Mouse (Mus musculus): ENCODE data around the gene Ggct. TPM values are rescaled to one million over a fixed set of nuclear protein-coding genes. Genes with fewer than 3 reads are reported as not detected.
"Not testable (repeated sequence)": the region's sequence is repeated elsewhere in the genome, so short reads cannot be mapped to it uniquely, and the experiment has no call there.

Gene Ggct
- polyA plus RNA-seq, 1 experiment from 2014 or later: 10.6 TPM

- H3K4me1 ChIP-seq (replicated peaks): peaks cover 15% of the 10 kb centered on the region
- H3K9me3 ChIP-seq: no peaks in the 10 kb centered on the region
- H3K27me3 ChIP-seq: peaks cover 34% of the 10 kb centered on the region
- H3K4me3 ChIP-seq (replicated peaks): no peak overlapping the region
- no peak overlapping the region for H3K9ac ChIP-seq (replicated peaks)
- no peak for ATAC-seq (ENCODE audit: insufficient number of reproducible peaks, insufficient read depth, low FRiP score, low TSS enrichment, low read depth)
- H3K4me2 ChIP-seq: no peak overlapping the region
- H3K36me3 ChIP-seq: no peaks in the 10 kb centered on the region
- 78% methylated on average over 9 of the region's 9 CpGs for WGBS
- H3K27ac ChIP-seq: no peak overlapping the region
Measured at GRCm38 (mm10) chr6:54970506-54970905, 22.2 kb downstream of the Ggct start.

GRCm38 (mm10) chr6:54969801-54970200 lies 22.9 kb downstream of the Ggct start:
- no peak overlapping the region for H3K27ac ChIP-seq
- peaks cover 15% of the 10 kb centered on the region for H3K4me1 ChIP-seq (replicated peaks)
- peaks cover 32% of the 10 kb centered on the region for H3K27me3 ChIP-seq
- 67% methylated on average over 2 of the region's 2 CpGs for WGBS
- H3K9me3 ChIP-seq: no peaks in the 10 kb centered on the region
- H3K4me3 ChIP-seq (replicated peaks): no peak overlapping the region
- no peaks in the 10 kb centered on the region for H3K36me3 ChIP-seq
- ATAC-seq (ENCODE audit: insufficient number of reproducible peaks, insufficient read depth, low FRiP score, low TSS enrichment, low read depth): no peak
- no peak overlapping the region for H3K4me2 ChIP-seq
- H3K9ac ChIP-seq (replicated peaks): no peak overlapping the region

GRCm38 (mm10) chr6:54967591-54967990 lies 25.2 kb downstream of the Ggct start:
- H3K9me3 ChIP-seq: no peaks in the 10 kb centered on the region
- no peak overlapping the region for H3K4me2 ChIP-seq
- peaks cover 12% of the 10 kb centered on the region for H3K4me1 ChIP-seq (replicated peaks)
- H3K9ac ChIP-seq (replicated peaks): no peak overlapping the region
- no peak overlapping the region for H3K4me3 ChIP-seq (replicated peaks)
- WGBS: 17% methylated on average over 10 of the region's 10 CpGs
- H3K27me3 ChIP-seq: peaks cover 15% of the 10 kb centered on the region; the same call in 1 of the 2 replicates
- no peak overlapping the region for H3K27ac ChIP-seq
- ATAC-seq (ENCODE audit: insufficient number of reproducible peaks, insufficient read depth, low FRiP score, low TSS enrichment, low read depth): no peak
- H3K36me3 ChIP-seq: no peaks in the 10 kb centered on the region

GRCm38 (mm10) chr6:54965234-54965633 lies 27.5 kb downstream of the Ggct start:
- Histone ChIP-seq H3K27ac (no peak overlapping the region), H3K4me1 (replicated peaks) (peaks cover 7% of the 10 kb centered on the region; the same call in 1 of the 2 replicates), H3K36me3 (no peaks in the 10 kb centered on the region), H3K4me2 (no peak overlapping the region), H3K4me3 (replicated peaks) (no peak overlapping the region), H3K9ac (replicated peaks) (no peak overlapping the region), H3K27me3 (peaks cover 9% of the 10 kb centered on the region; the same call in 1 of the 2 replicates), H3K9me3 (no peaks in the 10 kb centered on the region)
- no peak for ATAC-seq (ENCODE audit: insufficient number of reproducible peaks, insufficient read depth, low FRiP score, low TSS enrichment, low read depth)
- 40% methylated on average over 5 of the region's 5 CpGs for WGBS

- no peak overlapping the region for H3K4me2 ChIP-seq
- 36% methylated on average over 1 of the region's 1 CpGs for WGBS
- no peak for ATAC-seq (ENCODE audit: insufficient number of reproducible peaks, insufficient read depth, low FRiP score, low TSS enrichment, low read depth)
- H3K27ac ChIP-seq: no peak overlapping the region
- H3K9me3 ChIP-seq: no peaks in the 10 kb centered on the region
- peaks cover 9% of the 10 kb centered on the region; the same call in 1 of the 2 replicates for H3K27me3 ChIP-seq
- no peak overlapping the region for H3K9ac ChIP-seq (replicated peaks)
- H3K4me3 ChIP-seq (replicated peaks): no peak overlapping the region
- no peaks in the 10 kb centered on the region for H3K36me3 ChIP-seq
- peaks cover 7% of the 10 kb centered on the region; the same call in 1 of the 2 replicates for H3K4me1 ChIP-seq (replicated peaks)
Measured at GRCm38 (mm10) chr6:54964755-54965154, 28.0 kb downstream of the Ggct start.

- Histone ChIP-seq H3K9ac (replicated peaks) (no peak overlapping the region), H3K9me3 (no peaks in the 10 kb centered on the region), H3K27me3 (peaks cover 9% of the 10 kb centered on the region; the same call in 1 of the 2 replicates), H3K36me3 (no peaks in the 10 kb centered on the region), H3K27ac (no peak overlapping the region), H3K4me1 (replicated peaks) (peaks cover 7% of the 10 kb centered on the region; the same call in 1 of the 2 replicates), H3K4me3 (replicated peaks) (no peak overlapping the region), H3K4me2 (no peak overlapping the region)
- ATAC-seq (ENCODE audit: insufficient number of reproducible peaks, insufficient read depth, low FRiP score, low TSS enrichment, low read depth): no peak
- WGBS: 80% methylated on average over 2 of the region's 2 CpGs
Measured at GRCm38 (mm10) chr6:54963599-54963998, 29.2 kb downstream of the Ggct start.

GRCm38 (mm10) chr6:54957655-54958054 lies 35.1 kb downstream of the Ggct start:
- H3K9me3 ChIP-seq: no peaks in the 10 kb centered on the region
- H3K4me1 ChIP-seq (replicated peaks): no peaks in the 10 kb centered on the region
- no peak overlapping the region for H3K9ac ChIP-seq (replicated peaks)
- WGBS: 84% methylated on average over 8 of the region's 8 CpGs
- no peak overlapping the region for H3K4me2 ChIP-seq
- no peaks in the 10 kb centered on the region for H3K27me3 ChIP-seq
- no peak overlapping the region for H3K27ac ChIP-seq
- ATAC-seq (ENCODE audit: insufficient number of reproducible peaks, insufficient read depth, low FRiP score, low TSS enrichment, low read depth): no peak
- H3K4me3 ChIP-seq (replicated peaks): no peak overlapping the region
- H3K36me3 ChIP-seq: no peaks in the 10 kb centered on the region

- Histone ChIP-seq H3K27ac (no peak overlapping the region), H3K27me3 (no peaks in the 10 kb centered on the region), H3K9me3 (0 out of 2 replicates have a peak, but pooled peaks cover 3% of the 10 kb centered on the region), H3K9ac (replicated peaks) (no peak overlapping the region), H3K4me3 (replicated peaks) (no peak overlapping the region), H3K36me3 (no peaks in the 10 kb centered on the region), H3K4me2 (no peak overlapping the region), H3K4me1 (replicated peaks) (no peaks in the 10 kb centered on the region)
- ATAC-seq (ENCODE audit: insufficient number of reproducible peaks, insufficient read depth, low FRiP score, low TSS enrichment, low read depth): no peak
- 63% methylated on average over 1 of the region's 1 CpGs for WGBS
Measured at GRCm38 (mm10) chr6:54956425-54956824, 36.3 kb downstream of the Ggct start.

- H3K9me3 ChIP-seq: 0 out of 2 replicates have a peak, but pooled peaks cover 3% of the 10 kb centered on the region
- no peak overlapping the region for H3K27ac ChIP-seq
- ATAC-seq (ENCODE audit: insufficient number of reproducible peaks, insufficient read depth, low FRiP score, low TSS enrichment, low read depth): no peak
- H3K4me3 ChIP-seq (replicated peaks): no peak overlapping the region
- H3K4me1 ChIP-seq (replicated peaks): no peaks in the 10 kb centered on the region
- no peak overlapping the region for H3K4me2 ChIP-seq
- no peaks in the 10 kb centered on the region for H3K36me3 ChIP-seq
- H3K9ac ChIP-seq (replicated peaks): no peak overlapping the region
- no peaks in the 10 kb centered on the region for H3K27me3 ChIP-seq
Measured at GRCm38 (mm10) chr6:54955949-54956348, 36.8 kb downstream of the Ggct start.

- no peak overlapping the region for H3K4me3 ChIP-seq (replicated peaks)
- no peak overlapping the region for H3K9ac ChIP-seq (replicated peaks)
- H3K36me3 ChIP-seq: no peaks in the 10 kb centered on the region
- 84% methylated on average over 10 of the region's 10 CpGs for WGBS
- H3K9me3 ChIP-seq: 0 out of 2 replicates have a peak, but pooled peaks cover 3% of the 10 kb centered on the region
- no peaks in the 10 kb centered on the region for H3K4me1 ChIP-seq (replicated peaks)
- no peak overlapping the region for H3K27ac ChIP-seq
- H3K4me2 ChIP-seq: no peak overlapping the region
- ATAC-seq (ENCODE audit: insufficient number of reproducible peaks, insufficient read depth, low FRiP score, low TSS enrichment, low read depth): no peak
- H3K27me3 ChIP-seq: no peaks in the 10 kb centered on the region
Measured at GRCm38 (mm10) chr6:54954659-54955414, 37.9 kb downstream of the Ggct start.

- not testable (repeated sequence) for H3K4me3 ChIP-seq (replicated peaks); H3K9me3 ChIP-seq; H3K9ac ChIP-seq (replicated peaks); ATAC-seq (ENCODE audit: insufficient number of reproducible peaks, insufficient read depth, low FRiP score, low TSS enrichment, low read depth); H3K27me3 ChIP-seq; H3K27ac ChIP-seq; H3K4me1 ChIP-seq (replicated peaks); H3K36me3 ChIP-seq; H3K4me2 ChIP-seq
- 93% methylated on average over 4 of the region's 4 CpGs for WGBS
Measured at GRCm38 (mm10) chr6:54953399-54953798, 39.4 kb downstream of the Ggct start.

GRCm38 (mm10) chr6:54952542-54952941 lies 40.2 kb downstream of the Ggct start:
- H3K4me1 ChIP-seq (replicated peaks): no peaks in the 10 kb centered on the region
- ATAC-seq (ENCODE audit: insufficient number of reproducible peaks, insufficient read depth, low FRiP score, low TSS enrichment, low read depth): no peak
- H3K27ac ChIP-seq: no peak overlapping the region
- H3K36me3 ChIP-seq: no peaks in the 10 kb centered on the region
- no peak overlapping the region for H3K9ac ChIP-seq (replicated peaks)
- no peak overlapping the region for H3K4me3 ChIP-seq (replicated peaks)
- H3K4me2 ChIP-seq: no peak overlapping the region
- H3K9me3 ChIP-seq: 0 out of 2 replicates have a peak, but pooled peaks cover 3% of the 10 kb centered on the region
- no peaks in the 10 kb centered on the region for H3K27me3 ChIP-seq
- WGBS: 93% methylated on average over 3 of the region's 3 CpGs
